Mouse (Mus musculus): ENCODE results near the gene Nudt10. TPM values are rescaled to one million over a fixed set of nuclear protein-coding genes. Genes with fewer than 3 reads are reported as not detected.
"Not testable (repeated sequence)": the region's sequence is repeated elsewhere in the genome, so short reads cannot be mapped to it uniquely, and the experiment has no call there.

The Nudt10 gene
- polyA plus RNA-seq (2014; fragmentation: Nextera tagmentation; extraction: Ambion mirVana), result 2.7 and 4.5 TPM in 2 replicates

DNA sequence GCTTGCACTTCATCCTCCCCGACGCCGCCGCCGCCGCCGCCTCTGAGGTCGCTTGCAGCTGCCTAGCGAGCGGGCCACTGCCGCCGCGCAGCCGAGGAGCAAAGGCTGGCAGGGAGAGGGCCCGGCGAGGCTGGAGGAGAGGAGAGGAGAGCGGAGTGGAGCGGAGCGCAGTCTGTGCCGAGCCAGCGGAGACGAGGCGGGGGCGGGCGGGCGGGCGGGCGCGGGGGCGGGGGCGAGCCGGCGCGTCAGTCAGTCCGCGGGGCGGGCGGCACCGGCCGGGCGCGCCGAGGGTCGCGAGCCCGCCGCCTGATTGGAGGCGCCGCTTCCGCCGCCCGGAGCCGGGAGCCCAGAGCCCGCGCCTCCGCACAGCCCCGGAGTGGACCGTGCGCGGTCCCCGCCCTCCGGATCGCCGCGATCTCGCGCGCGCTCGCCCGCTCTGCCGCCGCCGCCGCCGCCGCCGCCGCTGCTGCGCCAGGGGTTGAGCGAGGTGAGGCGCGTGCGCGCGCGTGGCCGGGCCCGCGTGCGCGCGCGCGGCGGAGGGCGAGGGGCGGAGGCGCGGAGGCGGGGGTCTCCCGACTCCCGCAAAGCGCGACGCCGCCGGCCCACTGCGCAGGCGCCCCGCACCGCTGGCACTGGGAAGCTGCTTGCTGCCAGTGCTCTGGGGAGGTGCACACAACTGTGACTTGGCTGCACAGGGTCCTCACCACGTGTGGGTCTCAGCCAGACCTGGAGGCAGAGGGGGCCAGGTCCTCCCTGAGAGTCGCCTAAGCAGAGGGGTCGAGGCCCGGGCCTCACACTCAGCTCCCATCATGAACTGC is at the start of gene Nudt10:
Gene Nudt10, minus strand, starts transcription at position 193 of the 818 bp plus-strand sequence.
- H3K36me3 ChIP-seq (ENCODE audit: control insufficient read depth, insufficient read depth, low read length); H3K9ac ChIP-seq (ENCODE audit: low read length); H3K9me3 ChIP-seq (ENCODE audit: control insufficient read depth, low read length); H3K27me3 ChIP-seq (ENCODE audit: control insufficient read depth, insufficient read depth, low read length); H3K27ac ChIP-seq (replicated peaks in 1 of 2; ENCODE audit: control insufficient read depth in 1 of 2, insufficient read depth in 1 of 2, low read depth in 2 of 2, low read length in 2 of 2); H3K4me1 ChIP-seq (ENCODE audit: control insufficient read depth in 2 of 2, insufficient read depth in 2 of 2, low read length in 2 of 2): not testable (repeated sequence)
- Histone ChIP-seq H3K4me3 (ENCODE audit: control insufficient read depth in 1 of 2, insufficient read depth in 1 of 2, low read depth in 1 of 2, low read length in 2 of 2) (peak within 1 kb of the TSS; percentile 26 to 27), H3K4me2 (ENCODE audit: low read length) (peak within 1 kb of the TSS; percentile 54)
- WGBS, result no CpG with 5 or more reads among the region's 116 CpGs
- ATAC-seq (ENCODE audit: insufficient number of reproducible peaks, insufficient read depth, low FRiP score, low read depth), result peak; percentile 83

DNA sequence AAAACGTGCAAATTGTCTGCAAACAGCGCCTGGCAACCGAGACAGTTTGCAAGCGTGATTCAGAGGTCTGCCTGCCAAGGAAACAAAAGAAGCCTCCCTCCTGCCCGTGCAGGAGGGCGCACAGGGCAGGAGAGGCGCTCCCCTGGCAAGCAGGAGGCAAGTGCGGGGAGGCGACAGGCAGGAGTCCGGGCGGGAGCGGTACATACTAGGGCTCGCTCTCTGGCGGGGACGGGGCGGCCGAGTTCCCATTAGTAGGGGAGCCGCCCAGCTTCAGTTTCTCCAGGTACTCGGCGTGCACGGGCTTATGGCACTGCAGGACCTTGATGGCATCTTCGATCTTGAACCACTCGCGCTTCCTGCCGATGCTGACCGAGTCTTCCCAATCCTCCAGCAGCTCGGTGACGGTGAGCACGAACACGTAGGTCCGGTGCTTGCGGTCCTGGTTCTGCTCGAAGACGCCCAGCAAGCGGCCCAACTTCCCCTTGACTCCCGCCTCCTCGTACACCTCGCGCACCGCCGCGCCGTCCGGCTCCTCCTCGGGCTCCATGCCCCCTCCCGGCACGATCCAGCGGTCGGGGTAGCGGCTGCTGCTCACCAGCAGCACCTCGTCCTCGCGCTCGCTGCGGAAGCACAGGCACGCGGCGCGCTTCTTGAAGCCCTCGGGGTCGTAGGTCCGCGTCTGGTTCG is 536 bp downstream of the Nudt10 start:
- WGBS, result 4% methylated on average over 8 of the region's 64 CpGs
- H3K27me3 ChIP-seq (ENCODE audit: control insufficient read depth, insufficient read depth, low read length); H3K27ac ChIP-seq (replicated peaks in 1 of 2; ENCODE audit: control insufficient read depth in 1 of 2, insufficient read depth in 1 of 2, low read depth in 2 of 2, low read length in 2 of 2); H3K9ac ChIP-seq (ENCODE audit: low read length); H3K4me1 ChIP-seq (ENCODE audit: control insufficient read depth in 2 of 2, insufficient read depth in 2 of 2, low read length in 2 of 2); H3K36me3 ChIP-seq (ENCODE audit: control insufficient read depth, insufficient read depth, low read length); H3K9me3 ChIP-seq (ENCODE audit: control insufficient read depth, low read length): not testable (repeated sequence)
- ATAC-seq (ENCODE audit: insufficient number of reproducible peaks, insufficient read depth, low FRiP score, low read depth), result peak; percentile 49; the same call in 1 of the 2 replicates
- Histone ChIP-seq H3K4me2 (ENCODE audit: low read length) (peak overlapping the region; percentile 54), H3K4me3 (ENCODE audit: control insufficient read depth in 1 of 2, insufficient read depth in 1 of 2, low read depth in 1 of 2, low read length in 2 of 2) (peak overlapping the region; percentile 26 to 27)

DNA sequence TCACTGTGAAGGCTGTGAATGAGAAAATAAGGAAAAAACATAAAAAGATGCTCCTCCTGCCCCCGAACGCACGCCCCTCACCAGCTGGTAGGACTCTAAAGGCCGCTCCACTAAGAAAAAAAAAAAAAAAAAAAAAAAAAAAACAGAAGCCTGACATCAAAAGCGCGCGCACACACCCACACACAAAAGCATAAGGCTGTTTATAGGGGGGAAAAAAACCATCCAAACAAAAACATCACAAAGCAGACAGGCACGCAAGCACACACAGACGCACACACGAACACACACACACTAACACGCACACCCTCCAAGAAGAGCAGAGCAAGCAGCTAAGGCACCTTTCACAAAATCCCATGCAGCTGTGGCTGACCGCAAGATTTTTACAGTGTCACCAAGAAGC is 1.1 kb downstream of the Nudt10 start:
- Histone ChIP-seq H3K4me2 (ENCODE audit: low read length) (peak overlapping the region; percentile 54), H3K4me1 (ENCODE audit: control insufficient read depth in 2 of 2, insufficient read depth in 2 of 2, low read length in 2 of 2) (no peaks in the 10 kb centered on the region), H3K36me3 (ENCODE audit: control insufficient read depth, insufficient read depth, low read length) (no peaks in the 10 kb centered on the region), H3K27ac (replicated peaks in 1 of 2; ENCODE audit: control insufficient read depth in 1 of 2, insufficient read depth in 1 of 2, low read depth in 2 of 2, low read length in 2 of 2) (no peak overlapping the region), H3K9ac (ENCODE audit: low read length) (no peak overlapping the region), H3K27me3 (ENCODE audit: control insufficient read depth, insufficient read depth, low read length) (no peaks in the 10 kb centered on the region), H3K4me3 (ENCODE audit: control insufficient read depth in 1 of 2, insufficient read depth in 1 of 2, low read depth in 1 of 2, low read length in 2 of 2) (peak overlapping the region; percentile 19 to 22; a peak in 3 of 4 replicates), H3K9me3 (ENCODE audit: control insufficient read depth, low read length) (no peaks in the 10 kb centered on the region)
- 19% methylated on average over 11 of the region's 12 CpGs for WGBS
- no peak for ATAC-seq (ENCODE audit: insufficient number of reproducible peaks, insufficient read depth, low FRiP score, low read depth)

Other genes starting within 250 kb of the Nudt10 start
- 4.8 and 7.7 TPM in 2 replicates for gene Nudt11, start 125.6 kb downstream of the Nudt10 start, polyA plus RNA-seq (2014; fragmentation: Nextera tagmentation; extraction: Ambion mirVana)
- not detected in 2 replicates for gene AU022751, start 89.6 kb downstream of the Nudt10 start, polyA plus RNA-seq (2014; fragmentation: Nextera tagmentation; extraction: Ambion mirVana)
- 0.20 and 0.42 TPM in 2 replicates for gene Bmp15, start 147.7 kb upstream of the Nudt10 start, polyA plus RNA-seq (2014; fragmentation: Nextera tagmentation; extraction: Ambion mirVana)
- gene Shroom4, start 226.8 kb upstream of the Nudt10 start, polyA plus RNA-seq (2014; fragmentation: Nextera tagmentation; extraction: Ambion mirVana), result 5.3 and 5.5 TPM in 2 replicates